Mouse (Mus musculus) Patski (cell line): ENCODE results near the gene Bloc1s2. TPM values are rescaled to one million over a fixed set of nuclear protein-coding genes. Genes with fewer than 3 reads are reported as not detected.
"Not testable (repeated sequence)": the region's sequence is repeated elsewhere in the genome, so short reads cannot be mapped to it uniquely, and the experiment has no call there.

Experiments used
- ATAC-seq: fragments of 100-300 bp; one replicate; pipeline ENCODE4 v1.8.0; 2021
- CTCF ChIA-PET: fragments of 350-600 bp; sonication (Branson Sonifier 250); formaldehyde crosslinking; loops from one replicate; lab custom pipeline; 2022; ENCODE audit warnings: inconsistent platforms; lab: Charles Lee
- POLR2A ChIA-PET: fragments of 350-600 bp; sonication (Branson Sonifier 250); formaldehyde crosslinking; loops from one replicate; lab custom pipeline; 2022; ENCODE audit warnings: antibody characterized with exemption, inconsistent platforms; lab: Charles Lee
- DNase-seq: peaks from one replicate; pipeline ENCODE4 v3.0.0-alpha.2; 2011; ENCODE audit warnings: low read depth, low spot score
- H3K27me3 ChIP-seq: fragments of 371-371 bp; one replicate; pipeline ENCODE4 v1.5.1; 2021
- CTCF ChIP-seq: fragments of 100-300 bp; IDR thresholded peaks from one replicate; pipeline ENCODE4 v1.5.1; 2021
- in situ Hi-C: fragments of 300-500 bp; cut with MboI; formaldehyde crosslinking; loops from 3 replicates; pipeline ENCODE4 v1.11.1; 2018; ENCODE audit warnings: low pct_unique_long_range_greater_than_20kb, mixed read lengths
- polyA plus RNA-seq: library from polyadenylated mRNA; unstranded; gene quantifications from one replicate; pipeline ENCODE4 v1.2.3, GENCODE M21; 2021

The Bloc1s2 gene
- polyA plus RNA-seq, 1 experiment from 2014 or later, result 71.1 TPM

GRCm38 (mm10) chr19:44128560-44128959, 17.7 kb downstream of the Bloc1s2 start:
- no peak for TF ChIP-seq CTCF
- CTCF ChIA-PET, result no interaction called here
- DNase-seq (no peak), ATAC-seq (no peak)
- in situ Hi-C loops, result no loop called here
- POLR2A ChIA-PET, result no interaction called here
- H3K27me3 ChIP-seq, result no peaks in the 10 kb centered on the region

- ChIA-PET POLR2A (no interaction called here), CTCF (interaction anchor here (1.0 to 1.3 kb wide), 2 partner anchors 9 to 16 kb away, joined by 3 to 4 read pairs; no protein-coding TSS in a partner anchor)
- no peaks in the 10 kb centered on the region for H3K27me3 ChIP-seq
- in situ Hi-C loops, result no loop called here
- TF ChIP-seq CTCF, result no peak
- DNase-seq (no peak), ATAC-seq (no peak)
Observed at GRCm38 (mm10) chr19:44127729-44128497, 18.3 kb downstream of the Bloc1s2 start.

GRCm38 (mm10) chr19:44121137-44121536, 25.1 kb downstream of the Bloc1s2 start:
- no peak for TF ChIP-seq CTCF
- H3K27me3 ChIP-seq, result no peaks in the 10 kb centered on the region
- ATAC-seq, result no peak
- ChIA-PET CTCF (no interaction called here), POLR2A (interaction anchor here (1.0 kb wide), 1 partner anchor 8 kb away, joined by 3 read pairs; no protein-coding TSS in a partner anchor)
- DNase-seq, result no peak
- in situ Hi-C loops, result no loop called here

- CTCF ChIA-PET, DNase-seq, H3K27me3 ChIP-seq, in situ Hi-C loops, POLR2A ChIA-PET, ATAC-seq: not testable (repeated sequence)
Observed at GRCm38 (mm10) chr19:44120686-44121085, 25.6 kb downstream of the Bloc1s2 start.

- no peaks in the 10 kb centered on the region for H3K27me3 ChIP-seq
- in situ Hi-C loops, result no loop called here
- ATAC-seq, result no peak
- ChIA-PET CTCF (no interaction called here), POLR2A (no interaction called here)
- no peak for TF ChIP-seq CTCF
- no peak for DNase-seq
Observed at GRCm38 (mm10) chr19:44117793-44118192, 28.5 kb downstream of the Bloc1s2 start.

- no peaks in the 10 kb centered on the region for H3K27me3 ChIP-seq
- ChIA-PET CTCF (interaction anchor here (1.2 to 1.5 kb wide), 2 partner anchors 8 to 16 kb away, joined by 3 to 4 read pairs; no protein-coding TSS in a partner anchor), POLR2A (no interaction called here)
- DNase-seq (no peak), ATAC-seq (no peak)
- in situ Hi-C loops, result no loop called here
- TF ChIP-seq CTCF, result peak; percentile 56
Observed at GRCm38 (mm10) chr19:44111706-44112105, 34.5 kb downstream of the Bloc1s2 start.

GRCm38 (mm10) chr19:44110356-44110755, 35.9 kb downstream of the Bloc1s2 start:
- no peaks in the 10 kb centered on the region for H3K27me3 ChIP-seq
- ChIA-PET CTCF (no interaction called here), POLR2A (no interaction called here)
- no peak for ATAC-seq
- no peak for TF ChIP-seq CTCF
- no peak for DNase-seq
- in situ Hi-C loops, result no loop called here

GRCm38 (mm10) chr19:44108996-44109395, 37.2 kb downstream of the Bloc1s2 start:
- in situ Hi-C loops, result no loop called here
- no peak for ATAC-seq
- ChIA-PET CTCF (no interaction called here), POLR2A (no interaction called here)
- no peak for TF ChIP-seq CTCF
- no peak for DNase-seq
- H3K27me3 ChIP-seq, result no peaks in the 10 kb centered on the region

- ChIA-PET CTCF (no interaction called here), POLR2A (interaction anchor here (0.6 kb wide), 1 partner anchor 548 kb away, joined by 8 read pairs; no protein-coding TSS in a partner anchor)
- no peak for TF ChIP-seq CTCF
- H3K27me3 ChIP-seq, result no peaks in the 10 kb centered on the region
- in situ Hi-C loops, result no loop called here
- DNase-seq (no peak), ATAC-seq (peak; percentile 17)
Observed at GRCm38 (mm10) chr19:44107661-44108521, 38.4 kb downstream of the Bloc1s2 start.

- DNase-seq (peak; percentile 68), ATAC-seq (peak; percentile 94)
- TF ChIP-seq CTCF, result no peak
- in situ Hi-C loops, result no loop called here
- H3K27me3 ChIP-seq, result no peaks in the 10 kb centered on the region
- ChIA-PET CTCF (interaction anchor here (2.4 kb wide), 1 partner anchor 11 kb away, joined by 7 read pairs; no protein-coding TSS in a partner anchor), POLR2A (no interaction called here)
Observed at GRCm38 (mm10) chr19:44106831-44107660, 39.2 kb downstream of the Bloc1s2 start, which contains the start of gene Chuk. Gene Chuk, minus strand, starts transcription at chr19:44107480.
